Mouse (Mus musculus) bone marrow, adult 2 months (tissue): Measurements from ENCODE around the gene Egflam.

Source experiments
- CTCF ChIP-seq: fragments of 200-500 bp; IDR thresholded peaks from 2 replicates; pipeline ENCODE4 v1.5.1; 2011; ENCODE audit warnings: low read length, control low read depth; ENCODE audit not compliant: control insufficient read depth, insufficient read depth
- POLR2A ChIP-seq: fragments of 200-500 bp; IDR thresholded peaks from 2 replicates; pipeline ENCODE4 v1.6.1; 2011; ENCODE audit warnings: low read depth, mild to moderate bottlenecking, control low read depth, low read length, borderline replicate concordance; ENCODE audit not compliant: control insufficient read depth

DNA sequence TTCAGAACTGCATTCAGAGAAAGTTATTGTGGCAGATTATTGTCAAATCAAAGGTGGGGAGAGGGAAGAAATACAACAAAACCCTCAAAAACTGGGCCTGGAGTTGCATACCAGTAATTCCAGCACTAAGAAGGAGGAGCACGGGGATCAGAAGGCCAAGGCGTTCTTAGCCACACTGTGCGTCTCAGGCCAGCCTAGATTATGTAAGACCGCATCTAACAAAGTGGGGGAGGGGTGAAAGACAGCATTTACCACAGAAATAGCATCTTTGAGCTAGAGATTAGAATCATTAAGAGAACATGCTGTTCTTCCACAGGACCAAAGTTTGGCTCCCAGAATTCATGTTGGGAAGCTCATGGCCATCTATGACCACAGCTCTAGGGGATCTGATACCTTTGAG, 14.8 kb downstream of the Egflam start:
- no peak for TF ChIP-seq CTCF
- TF ChIP-seq POLR2A = no peak
